Mouse (Mus musculus) erythroid progenitor cell, adult 5-6 weeks (primary cell): ENCODE data around the gene Gm20479. TPM values are rescaled to one million over a fixed set of nuclear protein-coding genes. Genes with fewer than 3 reads are reported as not detected.
A peak's percentile ranks its signal among the peaks of the same experiment; 100 is the strongest.

ENCODE experiments used
- ATAC-seq: replicated peaks from 2 replicates; pipeline ENCODE4 v1.8.0; 2016; ENCODE audit warnings: moderate number of reproducible peaks, mild to moderate bottlenecking, moderate TSS enrichment, inconsistent platforms; ENCODE audit not compliant: poor library complexity, low FRiP score, severe bottlenecking
- total RNA-seq, 2 experiments: library from RNA; stranded (forward) in 1 of 2; stranded (reverse) in 1 of 2; fragments of 150-400 nt in 1 of 2; fragments of 186-747, 209-891 nt in 1 of 2; gene quantifications; 2 replicates each; pipeline versions ENCODE4 v1.2.3 to v1.2.4; 2015 to 2017; ENCODE audit warnings: low replicate concordance in 2 of 2

Gm20479 gene
- total RNA-seq, 2 experiments from 2014 or later: 8.0 TPM; not detected in 1

DNA sequence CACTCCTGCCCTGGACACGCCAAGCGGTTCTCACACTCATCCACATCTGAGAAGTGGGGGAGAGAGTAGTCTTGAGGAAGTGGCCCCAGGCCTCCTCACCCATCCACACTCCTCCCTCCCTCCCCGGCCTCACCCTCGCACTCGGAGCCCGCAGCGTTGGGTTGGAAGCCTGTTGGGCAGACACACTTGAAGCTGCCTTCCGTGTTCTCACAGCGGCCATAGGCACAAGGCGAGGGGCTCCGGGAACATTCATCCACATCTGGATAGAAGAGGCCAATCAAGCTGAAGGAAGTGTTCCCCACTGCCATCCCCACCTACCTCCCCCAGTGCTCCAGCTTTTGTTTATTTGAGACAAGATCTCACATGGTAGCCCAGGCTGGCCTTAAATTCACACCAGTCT, 33.1 kb downstream of the Gm20479 start:
- ATAC-seq: no peak

DNA sequence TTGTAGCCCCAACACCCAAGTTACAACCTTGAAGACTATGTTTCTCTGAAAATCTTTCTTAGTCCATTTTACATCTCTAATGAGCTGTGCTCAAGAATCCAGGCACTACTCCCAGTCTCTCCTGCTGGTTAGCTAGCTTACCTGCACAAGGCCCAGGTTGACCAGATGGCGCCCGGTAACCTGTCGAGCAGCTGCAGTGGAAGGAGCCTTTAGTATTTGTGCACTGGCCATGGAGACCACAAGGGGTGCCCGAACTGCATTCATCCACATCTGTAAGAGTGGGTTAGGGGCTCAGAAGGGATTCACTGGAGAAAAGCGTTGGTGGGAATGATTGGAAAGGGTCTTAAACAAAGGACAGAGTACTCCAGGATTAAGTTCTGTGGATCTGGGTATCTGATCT, 34.2 kb downstream of the Gm20479 start:
- no peak for ATAC-seq

DNA sequence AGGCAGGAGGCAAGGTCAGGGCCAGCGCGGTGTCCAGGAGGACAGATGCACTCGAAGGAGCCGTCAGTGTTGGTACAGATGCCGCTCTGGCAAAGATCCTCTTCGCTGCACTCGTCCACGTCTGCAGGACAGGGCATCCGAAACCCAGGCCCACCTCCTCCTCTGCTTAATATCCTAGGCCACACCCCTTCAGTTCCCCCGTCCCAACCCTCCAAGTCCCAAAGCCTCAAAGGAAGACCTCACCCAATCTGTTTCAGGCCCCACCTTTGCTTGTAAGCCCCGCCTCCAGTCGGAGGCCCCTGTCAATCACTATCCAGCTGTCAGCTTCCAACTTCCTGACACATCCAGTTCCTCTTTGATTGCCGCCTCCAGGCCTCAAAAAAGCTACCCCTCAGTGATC, 34.9 kb downstream of the Gm20479 start:
- no peak for ATAC-seq

DNA sequence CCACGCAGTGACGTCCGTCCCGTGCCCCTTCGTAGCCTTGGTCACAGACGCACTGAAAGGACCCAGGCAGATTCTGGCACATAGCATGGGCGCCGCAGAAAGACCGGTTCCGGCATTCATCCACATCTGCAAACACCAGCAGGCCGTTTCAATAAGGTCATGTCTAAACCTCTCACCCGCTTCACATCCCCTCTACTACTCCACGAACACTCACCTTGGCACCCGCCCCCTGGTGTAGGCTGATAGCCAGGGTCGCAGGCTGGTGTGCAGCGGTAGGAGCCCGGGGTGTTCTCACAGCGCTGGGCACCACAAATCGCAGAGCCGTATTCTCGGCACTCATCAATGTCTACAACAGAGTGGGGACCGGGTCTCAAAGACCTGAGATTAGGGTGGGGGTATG, 37.8 kb downstream of the Gm20479 start:
- no peak for ATAC-seq

- ATAC-seq: no peak
Measured at GRCm38 (mm10) chr7:27315958-27316357, 41.3 kb downstream of the Gm20479 start.

GRCm38 (mm10) chr7:27314393-27314792, 42.8 kb downstream of the Gm20479 start:
- no peak for ATAC-seq

DNA sequence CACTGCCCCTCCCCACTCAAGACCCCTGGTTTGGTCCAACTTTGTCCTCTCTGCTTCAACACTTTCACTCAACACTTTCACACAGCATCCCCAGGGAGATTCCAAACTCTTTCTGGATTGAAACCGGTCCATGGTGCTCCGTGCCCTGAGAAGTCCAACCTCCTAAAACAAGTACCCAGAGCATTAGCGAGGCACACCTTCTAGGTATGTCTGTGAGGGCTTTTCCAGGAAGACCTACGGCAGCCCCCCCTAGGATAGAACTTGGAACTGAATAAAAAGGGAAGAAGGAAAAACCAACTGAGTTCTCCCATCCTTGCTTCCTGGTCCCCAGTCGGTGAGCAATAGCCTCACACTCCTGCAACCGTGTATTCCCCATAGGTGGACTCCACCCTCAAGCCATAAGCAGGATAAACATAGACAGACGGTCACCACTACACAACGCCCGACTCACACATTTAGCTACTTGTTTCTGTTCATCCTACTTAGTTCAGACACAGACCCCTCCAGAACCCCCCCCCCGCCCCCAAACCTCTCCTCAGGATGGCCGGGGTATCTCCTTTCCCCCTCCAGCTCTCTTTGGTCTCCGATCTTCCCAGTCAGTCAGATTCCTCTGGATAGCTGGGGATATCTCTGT, 45.5 kb downstream of the Gm20479 start:
- no peak for ATAC-seq

DNA sequence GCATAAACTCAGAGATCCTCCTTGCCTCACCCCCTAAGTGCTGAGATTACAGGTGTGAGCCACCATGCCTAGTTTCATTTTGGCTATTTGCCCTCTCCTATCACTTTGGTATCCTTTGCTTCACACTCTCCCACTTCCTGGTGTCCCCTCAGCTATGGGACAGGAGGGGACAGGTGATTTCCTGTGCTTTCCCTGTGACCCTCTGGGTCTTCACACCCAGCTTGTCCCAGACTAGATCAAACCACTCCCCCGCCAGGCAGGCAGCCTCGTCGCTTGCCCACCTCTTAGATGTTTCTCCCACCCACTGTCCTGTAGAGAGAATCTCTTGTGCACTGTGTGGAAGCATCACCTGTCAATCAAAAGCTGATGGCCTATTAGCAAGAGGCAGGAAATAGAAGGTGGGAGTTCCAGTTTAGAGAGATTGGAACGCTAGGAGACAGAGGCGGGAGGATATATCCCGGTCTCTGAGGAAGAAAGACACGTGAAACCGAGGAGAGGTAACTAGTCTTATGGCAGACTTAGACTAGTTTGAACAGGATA, 46.2 kb downstream of the Gm20479 start:
- no peak for ATAC-seq

GRCm38 (mm10) chr7:27310306-27310705, 46.9 kb downstream of the Gm20479 start:
- ATAC-seq: 0 out of 2 replicates have a peak, but pooled peaks have one; percentile 42

GRCm38 (mm10) chr7:27309832-27310231, 47.4 kb downstream of the Gm20479 start:
- ATAC-seq: no peak

DNA sequence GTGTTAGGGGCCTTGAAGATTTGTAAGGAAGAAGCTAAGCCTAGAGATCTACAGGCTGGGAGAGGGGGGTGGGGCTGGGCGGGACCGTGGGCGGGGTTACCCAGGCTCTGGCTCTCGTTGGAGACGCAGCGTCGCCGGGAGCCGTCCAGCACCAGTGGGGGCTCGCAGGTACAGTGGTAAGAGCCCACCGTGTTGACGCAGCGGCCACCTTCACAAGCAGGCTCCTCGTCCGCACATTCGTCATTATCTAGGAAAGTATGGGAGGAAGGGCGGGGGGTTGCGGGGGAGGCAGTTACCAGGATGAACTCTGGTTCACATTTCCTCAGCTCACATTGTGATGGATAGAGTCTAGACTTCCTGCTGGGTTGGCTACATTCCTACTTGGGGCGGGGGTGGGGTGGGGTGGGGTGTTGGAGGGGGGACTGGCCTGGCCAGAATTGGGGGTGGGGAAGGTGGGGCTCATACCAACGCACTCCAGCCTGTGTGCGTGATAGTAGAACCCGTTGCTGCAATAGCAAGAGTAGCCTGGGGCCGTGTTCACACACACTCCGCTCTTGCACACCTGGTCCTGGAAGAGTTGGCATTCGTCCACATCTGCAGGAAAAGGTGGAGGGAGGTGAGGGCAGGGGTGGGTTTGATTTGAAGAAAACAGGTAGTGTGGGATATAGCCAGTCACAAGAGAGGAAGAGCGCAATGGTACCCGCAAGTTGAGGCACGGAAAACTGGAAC, 48.2 kb downstream of the Gm20479 start:
- ATAC-seq: no peak

DNA sequence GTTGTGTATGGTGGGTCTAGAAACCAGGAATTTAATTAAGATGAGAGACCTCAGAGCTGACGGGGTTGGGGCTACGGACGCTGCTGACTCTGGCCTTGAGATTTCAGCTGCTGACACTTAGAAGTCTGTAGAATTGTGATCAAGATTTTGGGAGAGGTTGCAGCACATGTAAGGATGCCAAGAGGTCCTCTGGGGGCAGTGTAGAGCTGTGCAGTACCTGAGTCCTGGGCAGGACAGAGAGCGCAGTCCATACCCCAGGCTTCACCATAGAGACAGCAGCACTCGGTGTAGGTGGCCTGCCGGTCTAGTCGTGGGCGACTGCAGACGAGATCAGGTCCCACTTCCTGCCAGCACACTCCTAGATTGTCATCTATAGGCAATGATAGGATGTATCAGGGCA, 49.7 kb downstream of the Gm20479 start:
- ATAC-seq: no peak

- ATAC-seq: no peak
Measured at GRCm38 (mm10) chr7:27306161-27307160, 50.8 kb downstream of the Gm20479 start.

DNA sequence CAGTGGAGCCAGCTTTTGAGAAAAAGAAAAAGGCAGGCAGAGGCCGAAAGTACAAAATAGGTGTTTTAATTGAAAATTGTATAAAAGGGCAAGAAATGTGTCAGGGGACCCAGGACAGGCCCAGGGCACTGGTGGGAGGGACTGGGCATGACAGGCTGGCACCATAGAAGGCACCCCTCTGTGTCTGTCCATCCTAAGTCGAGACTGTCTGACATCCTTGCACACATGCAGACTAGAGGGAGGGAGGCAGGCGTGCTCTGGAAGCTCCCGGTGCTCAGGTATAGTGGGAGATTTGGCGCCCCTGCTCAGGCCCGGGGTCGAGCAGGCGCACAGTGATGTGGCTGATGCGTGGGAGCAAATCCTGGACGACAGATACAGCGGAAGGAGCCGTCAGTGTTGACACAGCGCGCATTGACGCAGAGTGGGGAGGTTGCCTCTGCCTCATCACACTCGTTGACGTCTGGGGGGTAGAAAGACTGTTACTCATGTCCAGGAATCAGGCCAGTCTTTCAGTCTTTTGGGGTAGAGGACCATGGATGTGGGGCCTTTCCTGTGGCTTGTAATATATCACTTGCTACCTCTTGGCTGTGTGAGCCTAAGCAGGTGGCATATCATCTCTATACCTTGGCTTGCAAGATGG, 52.0 kb downstream of the Gm20479 start:
- ATAC-seq: no peak

Other genes with a start within 250 kb of the Gm20479 start
- not detected in 2 replicates for gene Cyp2f2, start 237.5 kb downstream of the Gm20479 start, total RNA-seq (2015; ENCODE audit: low replicate concordance)
- not detected in 2 replicates for gene Cyp2f2, start 237.5 kb downstream of the Gm20479 start, total RNA-seq (2017; ENCODE audit: low replicate concordance)
- not detected in 2 replicates for gene Cyp2t4, start 203.7 kb downstream of the Gm20479 start, total RNA-seq (2015; ENCODE audit: low replicate concordance)
- gene Cyp2t4, start 203.7 kb downstream of the Gm20479 start, total RNA-seq (2017; ENCODE audit: low replicate concordance): not detected in 2 replicates
- gene Egln2, start 190.6 kb downstream of the Gm20479 start, total RNA-seq (2015; ENCODE audit: low replicate concordance): 13.0 and 13.4 TPM in 2 replicates
- gene Egln2, start 190.6 kb downstream of the Gm20479 start, total RNA-seq (2017; ENCODE audit: low replicate concordance): 4.9 and 9.6 TPM in 2 replicates
- 3.2 and 9.2 TPM in 2 replicates for gene Rab4b, start 178.5 kb downstream of the Gm20479 start, total RNA-seq (2015; ENCODE audit: low replicate concordance)
- 3.2 and 9.8 TPM in 2 replicates for gene Rab4b, start 178.5 kb downstream of the Gm20479 start, total RNA-seq (2017; ENCODE audit: low replicate concordance)
- not detected in 2 replicates for gene Gm21983, start 176.3 kb downstream of the Gm20479 start, total RNA-seq (2015; ENCODE audit: low replicate concordance)
- gene Gm21983, start 176.3 kb downstream of the Gm20479 start, total RNA-seq (2017; ENCODE audit: low replicate concordance): not detected in 2 replicates
- gene Mia, start 176.3 kb downstream of the Gm20479 start, total RNA-seq (2015; ENCODE audit: low replicate concordance): not detected in 2 replicates
- not detected in 2 replicates for gene Mia, start 176.3 kb downstream of the Gm20479 start, total RNA-seq (2017; ENCODE audit: low replicate concordance)
- 0.84 and 9.4 TPM in 2 replicates for gene BC024978, start 161.6 kb downstream of the Gm20479 start, total RNA-seq (2015; ENCODE audit: low replicate concordance)
- gene BC024978, start 161.6 kb downstream of the Gm20479 start, total RNA-seq (2017; ENCODE audit: low replicate concordance): not detected in 2 replicates
- 41.1 and 41.9 TPM in 2 replicates for gene Snrpa, start 161.1 kb downstream of the Gm20479 start, total RNA-seq (2015; ENCODE audit: low replicate concordance)
- gene Snrpa, start 161.1 kb downstream of the Gm20479 start, total RNA-seq (2017; ENCODE audit: low replicate concordance): 7.8 and 14.8 TPM in 2 replicates
- 1.8 and 4.2 TPM in 2 replicates for gene Itpkc, start 128.8 kb downstream of the Gm20479 start, total RNA-seq (2015; ENCODE audit: low replicate concordance)
- gene Itpkc, start 128.8 kb downstream of the Gm20479 start, total RNA-seq (2017; ENCODE audit: low replicate concordance): 0.39 and 5.4 TPM in 2 replicates
- 2.9 TPM in 1 of 2 replicates, not detected in the other for gene Coq8b, start 124.4 kb downstream of the Gm20479 start, total RNA-seq (2015; ENCODE audit: low replicate concordance)
- gene Coq8b, start 124.4 kb downstream of the Gm20479 start, total RNA-seq (2017; ENCODE audit: low replicate concordance): 7.7 TPM in 1 of 2 replicates, not detected in the other
- 0.72 TPM in 1 of 2 replicates, not detected in the other for gene Numbl, start 99.0 kb downstream of the Gm20479 start, total RNA-seq (2015; ENCODE audit: low replicate concordance)
- under 0.01 and 2.0 TPM in 2 replicates for gene Numbl, start 99.0 kb downstream of the Gm20479 start, total RNA-seq (2017; ENCODE audit: low replicate concordance)
- not detected in 2 replicates for gene Ltbp4, start 19.7 kb downstream of the Gm20479 start, total RNA-seq (2015; ENCODE audit: low replicate concordance)
- 0.61 TPM in 1 of 2 replicates, not detected in the other for gene Ltbp4, start 19.7 kb downstream of the Gm20479 start, total RNA-seq (2017; ENCODE audit: low replicate concordance)
- 11.5 and 20.5 TPM in 2 replicates for gene Shkbp1, start 1.4 kb downstream of the Gm20479 start, total RNA-seq (2015; ENCODE audit: low replicate concordance)
- gene Shkbp1, start 1.4 kb downstream of the Gm20479 start, total RNA-seq (2017; ENCODE audit: low replicate concordance): 4.7 and 5.1 TPM in 2 replicates
- gene Sptbn4, start 90.3 kb upstream of the Gm20479 start, total RNA-seq (2015; ENCODE audit: low replicate concordance): not detected in 2 replicates
- gene Sptbn4, start 90.3 kb upstream of the Gm20479 start, total RNA-seq (2017; ENCODE audit: low replicate concordance): 0.08 and 0.13 TPM in 2 replicates
- gene Blvrb, start 90.6 kb upstream of the Gm20479 start, total RNA-seq (2015; ENCODE audit: low replicate concordance): 538 and 642 TPM in 2 replicates
- 484 and 602 TPM in 2 replicates for gene Blvrb, start 90.6 kb upstream of the Gm20479 start, total RNA-seq (2017; ENCODE audit: low replicate concordance)
- 9.0 and 9.2 TPM in 2 replicates for gene Sertad3, start 116.3 kb upstream of the Gm20479 start, total RNA-seq (2015; ENCODE audit: low replicate concordance)
- 14.8 and 19.6 TPM in 2 replicates for gene Sertad3, start 116.3 kb upstream of the Gm20479 start, total RNA-seq (2017; ENCODE audit: low replicate concordance)
- gene Sertad1, start 129.5 kb upstream of the Gm20479 start, total RNA-seq (2015; ENCODE audit: low replicate concordance): 1.7 and 6.8 TPM in 2 replicates
- 5.5 and 7.0 TPM in 2 replicates for gene Sertad1, start 129.5 kb upstream of the Gm20479 start, total RNA-seq (2017; ENCODE audit: low replicate concordance)
- gene Prx, start 141.9 kb upstream of the Gm20479 start, total RNA-seq (2015; ENCODE audit: low replicate concordance): 0.36 and 0.42 TPM in 2 replicates
- 1.4 and 5.1 TPM in 2 replicates for gene Prx, start 141.9 kb upstream of the Gm20479 start, total RNA-seq (2017; ENCODE audit: low replicate concordance)
- gene Hipk4, start 165.8 kb upstream of the Gm20479 start, total RNA-seq (2015; ENCODE audit: low replicate concordance): not detected in 2 replicates
- gene Hipk4, start 165.8 kb upstream of the Gm20479 start, total RNA-seq (2017; ENCODE audit: low replicate concordance): not detected in 2 replicates
- 43.2 and 88.0 TPM in 2 replicates for gene Pld3, start 195.8 kb upstream of the Gm20479 start, total RNA-seq (2015; ENCODE audit: low replicate concordance)
- gene Pld3, start 195.8 kb upstream of the Gm20479 start, total RNA-seq (2017; ENCODE audit: low replicate concordance): 19.1 and 26.3 TPM in 2 replicates
- gene 2310022A10Rik, start 195.8 kb upstream of the Gm20479 start, total RNA-seq (2015; ENCODE audit: low replicate concordance): 11.2 and 18.9 TPM in 2 replicates
- gene 2310022A10Rik, start 195.8 kb upstream of the Gm20479 start, total RNA-seq (2017; ENCODE audit: low replicate concordance): 1.6 and 6.8 TPM in 2 replicates
- gene Akt2, start 234.1 kb upstream of the Gm20479 start, total RNA-seq (2015; ENCODE audit: low replicate concordance): 28.5 and 59.9 TPM in 2 replicates
- gene Akt2, start 234.1 kb upstream of the Gm20479 start, total RNA-seq (2017; ENCODE audit: low replicate concordance): 25.1 and 48.1 TPM in 2 replicates